Mouse (Mus musculus) embryonic facial prominence, embryonic 12.5 days (tissue): ENCODE measurements around the gene Hivep3. TPM values are rescaled to one million over a fixed set of nuclear protein-coding genes. Genes with fewer than 3 reads are reported as not detected.
A peak's percentile ranks its signal among the peaks of the same experiment; 100 is the strongest.

ENCODE experiments used
- ATAC-seq: fragments of 200-750 bp; cut with Nextera tagmentation; 2 replicates; pipeline ENCODE4 v1.8.0; 2017; ENCODE audit not compliant: insufficient number of reproducible peaks, insufficient read depth, low FRiP score, low TSS enrichment
- H3K27ac ChIP-seq: fragments of 300-500 bp; sonication (generic); 2 replicates; pipeline ENCODE4 v1.5.1; 2016; ENCODE audit warnings: mild to moderate bottlenecking
- H3K27me3 ChIP-seq: fragments of 300-500 bp; sonication (generic); 2 replicates; pipeline ENCODE4 v1.6.1; 2016; ENCODE audit warnings: mild to moderate bottlenecking, moderate library complexity
- H3K36me3 ChIP-seq: fragments of 300-500 bp; sonication (generic); 2 replicates; pipeline ENCODE4 v1.6.1; 2016; ENCODE audit warnings: mild to moderate bottlenecking
- H3K4me1 ChIP-seq: fragments of 300-500 bp; sonication (generic); 2 replicates; pipeline ENCODE4 v1.6.1; 2016
- H3K4me2 ChIP-seq: fragments of 300-500 bp; sonication (generic); replicated peaks from 2 replicates; pipeline ENCODE4 v1.6.1; 2016; ENCODE audit warnings: mild to moderate bottlenecking, moderate library complexity
- H3K4me3 ChIP-seq: fragments of 300-500 bp; sonication (generic); 2 replicates; pipeline ENCODE4 v1.5.1; 2016; ENCODE audit warnings: mild to moderate bottlenecking
- H3K9ac ChIP-seq: fragments of 300-500 bp; sonication (generic); 2 replicates; pipeline ENCODE4 v1.6.1; 2016; ENCODE audit warnings: mild to moderate bottlenecking, moderate library complexity
- H3K9me3 ChIP-seq: fragments of 300-500 bp; sonication (generic); 2 replicates; pipeline ENCODE4 v1.6.1; 2016; ENCODE audit warnings: mild to moderate bottlenecking, moderate library complexity
- WGBS: fragments of 180-500 bp; shearing (Covaris S2); methylation state at CpG from one replicate; pipeline ENCODE4 v1.1.7; 2016; 5-methylcytosine and 5-hydroxymethylcytosine counted together
- polyA plus RNA-seq: library from polyadenylated mRNA; unstranded; fragments of >200 nt; fragmentation: Nextera tagmentation; extraction: Ambion mirVana; gene quantifications from 2 replicates; pipeline ENCODE4 v1.2.1, GENCODE M21; 2016

The Hivep3 gene
- polyA plus RNA-seq, 1 experiment from 2014 or later, result 3.2 TPM

DNA sequence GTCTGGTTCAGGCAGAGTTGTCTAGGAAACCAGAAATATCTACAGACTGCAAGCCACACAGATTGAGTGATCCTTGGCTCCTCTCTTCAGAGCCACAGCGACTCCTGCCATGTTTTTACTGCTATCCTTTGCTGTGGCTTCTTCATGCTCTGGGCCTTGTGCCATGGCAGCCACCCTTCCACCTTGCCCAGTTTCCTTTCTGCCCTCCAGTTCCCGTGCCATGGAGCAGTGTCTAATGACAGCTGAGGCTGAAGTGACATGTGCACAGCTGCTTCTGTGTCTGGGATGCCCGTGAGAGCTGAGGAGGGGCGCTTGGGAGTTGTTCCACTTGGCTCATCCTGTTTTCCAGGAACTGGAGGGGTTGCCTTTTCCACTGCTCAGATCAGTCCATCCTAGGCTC lies 127.4 kb downstream of the Hivep3 start:
- no peak overlapping the region for H3K9ac ChIP-seq
- WGBS, result 64% methylated on average over 4 of the region's 4 CpGs
- no peaks in the 10 kb centered on the region for H3K27me3 ChIP-seq
- ATAC-seq, result no peak
- no peaks in the 10 kb centered on the region for H3K9me3 ChIP-seq
- no peaks in the 10 kb centered on the region for H3K36me3 ChIP-seq
- peaks cover 8% of the 10 kb centered on the region; the same call in 1 of the 2 replicates for H3K4me1 ChIP-seq
- no peak overlapping the region for H3K27ac ChIP-seq
- H3K4me2 ChIP-seq, result no peak overlapping the region
- H3K4me3 ChIP-seq, result no peak overlapping the region

DNA sequence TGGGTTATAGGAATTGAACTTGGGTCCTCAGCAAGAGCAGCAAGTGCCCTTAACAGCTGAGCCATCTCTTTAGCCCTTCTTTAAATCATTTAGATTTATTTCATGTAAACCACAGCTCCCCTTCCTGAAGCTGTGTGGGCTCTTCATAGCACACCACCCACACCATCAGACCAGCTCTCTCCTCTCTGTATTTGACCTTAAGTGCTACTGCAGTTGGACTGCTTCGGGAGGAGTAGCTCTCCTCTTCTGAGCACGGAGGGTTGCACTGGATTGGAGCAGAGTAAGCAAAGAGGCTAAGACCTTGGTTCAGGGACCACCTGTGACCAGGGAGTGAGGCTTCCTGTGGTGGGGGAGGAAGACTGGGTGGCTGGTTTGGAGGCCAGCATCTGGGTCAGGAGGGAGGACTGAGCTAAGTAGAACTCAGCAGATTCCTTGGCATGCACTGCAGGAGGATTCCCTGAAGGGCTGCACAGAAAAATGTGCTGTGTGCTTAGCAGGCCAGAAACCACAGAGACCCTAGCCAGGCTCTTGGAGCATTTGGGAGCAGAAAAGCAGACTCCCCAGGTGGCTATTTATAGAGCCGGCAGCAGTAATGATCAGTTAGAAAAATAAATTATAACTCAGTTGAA lies 132.4 kb downstream of the Hivep3 start:
- no peak overlapping the region for H3K4me2 ChIP-seq
- H3K4me1 ChIP-seq, result peaks cover 8% of the 10 kb centered on the region; the same call in 1 of the 2 replicates
- H3K9me3 ChIP-seq, result no peaks in the 10 kb centered on the region
- H3K9ac ChIP-seq, result no peak overlapping the region
- no peak overlapping the region for H3K4me3 ChIP-seq
- no peaks in the 10 kb centered on the region for H3K36me3 ChIP-seq
- H3K27me3 ChIP-seq, result no peaks in the 10 kb centered on the region
- no peak for ATAC-seq
- peak overlapping the region; percentile 23; the same call in 1 of the 2 replicates for H3K27ac ChIP-seq
- 54% methylated on average over 3 of the region's 3 CpGs for WGBS

DNA sequence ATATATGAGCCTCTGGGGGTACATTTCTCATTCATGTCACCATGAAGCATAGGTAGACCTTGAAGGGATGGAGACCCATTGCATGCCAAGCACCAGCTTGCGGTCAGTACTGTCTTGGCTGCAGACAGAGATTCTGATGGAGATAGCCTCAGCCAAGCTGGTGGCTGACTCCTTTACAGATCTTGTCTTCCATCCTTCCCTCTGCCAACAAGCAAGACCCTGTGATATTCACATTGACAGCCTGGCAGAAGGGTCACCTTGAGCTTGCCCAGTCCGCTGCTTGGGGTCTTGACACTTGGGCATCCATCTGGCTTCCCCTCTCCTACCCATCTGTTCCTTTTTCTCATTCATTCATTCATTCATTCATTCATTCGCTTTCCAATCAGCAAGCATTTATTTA lies 133.5 kb downstream of the Hivep3 start:
- Histone ChIP-seq H3K4me3 (no peak overlapping the region), H3K4me2 (no peak overlapping the region), H3K4me1 (no peaks in the 10 kb centered on the region), H3K9me3 (no peaks in the 10 kb centered on the region), H3K36me3 (no peaks in the 10 kb centered on the region), H3K27me3 (no peaks in the 10 kb centered on the region), H3K9ac (no peak overlapping the region), H3K27ac (no peak overlapping the region)
- no peak for ATAC-seq
- WGBS, result 93% methylated on average over 3 of the region's 3 CpGs

GRCm38 (mm10) chr4:119870411-119870810 lies 136.8 kb downstream of the Hivep3 start:
- ATAC-seq, result no peak
- H3K4me1 ChIP-seq, result no peaks in the 10 kb centered on the region
- no peaks in the 10 kb centered on the region for H3K36me3 ChIP-seq
- no peaks in the 10 kb centered on the region for H3K27me3 ChIP-seq
- no peaks in the 10 kb centered on the region for H3K9me3 ChIP-seq
- H3K9ac ChIP-seq, result no peak overlapping the region
- no peak overlapping the region for H3K4me3 ChIP-seq
- no peak overlapping the region for H3K4me2 ChIP-seq
- no peak overlapping the region for H3K27ac ChIP-seq
- WGBS, result 77% methylated on average over 6 of the region's 6 CpGs

GRCm38 (mm10) chr4:119871441-119871840 lies 137.9 kb downstream of the Hivep3 start:
- H3K36me3 ChIP-seq, result no peaks in the 10 kb centered on the region
- no peak overlapping the region for H3K9ac ChIP-seq
- no peak for ATAC-seq
- no peaks in the 10 kb centered on the region for H3K27me3 ChIP-seq
- no peak overlapping the region for H3K4me3 ChIP-seq
- no peak overlapping the region for H3K27ac ChIP-seq
- whole genome bisulfite sequencing, result 93% methylated on average over 2 of the region's 2 CpGs
- H3K4me2 ChIP-seq, result no peak overlapping the region
- no peaks in the 10 kb centered on the region for H3K9me3 ChIP-seq
- no peaks in the 10 kb centered on the region for H3K4me1 ChIP-seq

- no peaks in the 10 kb centered on the region for H3K9me3 ChIP-seq
- WGBS, result 85% methylated on average over 10 of the region's 10 CpGs
- H3K27ac ChIP-seq, result no peak overlapping the region
- H3K36me3 ChIP-seq, result no peaks in the 10 kb centered on the region
- no peaks in the 10 kb centered on the region for H3K4me1 ChIP-seq
- H3K4me2 ChIP-seq, result no peak overlapping the region
- no peak overlapping the region for H3K9ac ChIP-seq
- ATAC-seq, result no peak
- no peak overlapping the region for H3K4me3 ChIP-seq
- no peaks in the 10 kb centered on the region for H3K27me3 ChIP-seq
Measured at GRCm38 (mm10) chr4:119871861-119872582, 138.4 kb downstream of the Hivep3 start.

DNA sequence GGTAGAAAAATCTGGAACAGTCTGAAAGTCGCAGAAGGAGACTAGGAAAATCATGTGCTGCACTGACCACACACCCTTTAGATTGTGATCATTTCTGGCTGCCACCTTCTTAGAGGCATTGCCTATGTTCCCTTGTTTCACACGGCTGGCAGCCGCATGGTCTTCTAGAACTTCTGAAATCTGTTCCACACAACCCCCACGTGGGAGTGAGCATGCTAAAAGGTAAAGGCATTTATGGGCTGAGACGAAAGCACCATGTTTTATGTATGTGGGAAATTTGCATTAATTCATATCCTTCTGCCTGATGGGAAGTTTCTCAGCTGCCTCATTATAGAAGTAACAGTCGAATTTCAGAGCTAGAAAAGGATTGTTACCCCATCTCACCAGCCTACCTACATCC lies 140.4 kb downstream of the Hivep3 start:
- no peak for ATAC-seq
- 80% methylated on average over 6 of the region's 6 CpGs for WGBS
- H3K9ac ChIP-seq, result no peak overlapping the region
- no peak overlapping the region for H3K4me2 ChIP-seq
- H3K4me3 ChIP-seq, result no peak overlapping the region
- no peaks in the 10 kb centered on the region for H3K4me1 ChIP-seq
- H3K27me3 ChIP-seq, result no peaks in the 10 kb centered on the region
- no peaks in the 10 kb centered on the region for H3K9me3 ChIP-seq
- no peaks in the 10 kb centered on the region for H3K36me3 ChIP-seq
- no peak overlapping the region for H3K27ac ChIP-seq

DNA sequence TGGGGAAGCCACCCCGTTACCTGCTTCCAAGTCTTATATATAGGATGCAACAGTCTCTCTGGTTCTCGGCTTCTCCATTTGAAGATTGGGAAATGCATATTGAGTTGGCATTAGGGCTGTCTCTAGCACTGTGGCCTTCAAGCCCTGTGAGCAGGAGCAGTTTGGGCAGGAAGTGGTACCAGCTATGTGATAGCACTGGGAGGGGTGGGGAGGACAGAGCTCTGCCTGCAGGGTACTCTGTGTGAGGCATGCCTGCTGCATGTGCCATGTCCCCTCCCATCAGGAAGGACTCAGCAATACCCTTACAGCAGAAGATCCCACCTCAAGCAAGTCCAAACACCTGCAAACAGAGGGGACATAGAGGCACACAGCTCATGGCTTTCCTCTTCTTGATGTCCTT lies 142.0 kb downstream of the Hivep3 start:
- 87% methylated on average over 2 of the region's 2 CpGs for WGBS
- Histone ChIP-seq H3K4me3 (no peak overlapping the region), H3K9me3 (no peaks in the 10 kb centered on the region), H3K27me3 (no peaks in the 10 kb centered on the region), H3K9ac (no peak overlapping the region), H3K4me2 (no peak overlapping the region), H3K4me1 (no peaks in the 10 kb centered on the region), H3K36me3 (no peaks in the 10 kb centered on the region), H3K27ac (no peak overlapping the region)
- no peak for ATAC-seq

DNA sequence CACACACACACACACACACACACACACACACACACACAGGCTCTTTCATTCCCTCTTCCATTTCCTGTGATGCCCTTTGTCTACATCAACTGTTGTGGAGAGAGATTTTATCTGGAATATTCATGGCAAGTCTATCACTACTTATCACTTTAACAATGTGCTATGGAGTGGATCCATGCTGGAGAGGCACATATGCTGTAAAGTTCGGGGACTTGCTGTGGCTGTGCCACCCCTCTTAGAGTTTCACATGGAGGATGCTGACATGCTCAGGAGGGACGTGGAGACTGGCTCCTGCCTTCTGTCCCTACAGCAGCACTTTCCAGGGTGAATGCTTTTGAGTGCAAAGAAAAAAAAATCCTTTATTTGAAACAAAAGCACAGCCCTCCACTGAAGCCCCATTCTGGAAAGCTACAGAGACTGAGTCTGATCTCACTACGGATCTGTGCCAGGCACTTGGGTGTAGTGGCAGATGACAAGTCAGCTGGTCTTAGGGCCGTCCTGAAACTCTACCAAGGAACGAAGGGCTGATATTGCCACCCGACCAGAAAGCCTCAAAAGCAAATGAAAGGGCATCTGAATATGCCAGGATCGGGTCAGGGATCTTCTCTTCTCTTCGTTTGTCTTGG lies 143.1 kb downstream of the Hivep3 start:
- Histone ChIP-seq H3K36me3 (no peaks in the 10 kb centered on the region), H3K27ac (no peak overlapping the region), H3K4me2 (no peak overlapping the region), H3K9me3 (no peaks in the 10 kb centered on the region), H3K4me1 (no peaks in the 10 kb centered on the region), H3K4me3 (no peak overlapping the region), H3K9ac (no peak overlapping the region), H3K27me3 (no peaks in the 10 kb centered on the region)
- no peak for ATAC-seq
- WGBS, result 72% methylated on average over 8 of the region's 8 CpGs

DNA sequence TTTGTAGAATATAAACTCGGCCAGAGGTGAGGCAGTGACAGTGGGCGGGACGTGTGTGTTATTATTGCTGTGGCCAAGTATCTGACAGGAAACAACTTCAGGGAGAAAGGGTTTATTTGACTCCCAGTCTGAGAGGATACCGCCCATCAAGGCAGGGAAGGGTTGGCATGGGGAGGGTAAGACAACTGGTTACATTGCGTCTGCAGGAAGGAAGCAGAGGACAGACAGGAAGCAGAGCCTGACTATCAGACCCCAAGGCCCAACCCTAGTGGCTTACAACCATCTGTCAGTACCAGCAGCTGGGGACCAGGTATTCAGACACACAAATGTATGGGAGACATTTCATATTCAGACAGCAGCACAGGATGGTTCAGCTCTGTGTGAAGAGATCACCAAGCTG lies 144.6 kb downstream of the Hivep3 start:
- no peaks in the 10 kb centered on the region for H3K27me3 ChIP-seq
- H3K4me2 ChIP-seq, result no peak overlapping the region
- H3K4me1 ChIP-seq, result 0 out of 2 replicates have a peak, but pooled peaks cover 6% of the 10 kb centered on the region
- no peak overlapping the region for H3K27ac ChIP-seq
- H3K36me3 ChIP-seq, result no peaks in the 10 kb centered on the region
- H3K9ac ChIP-seq, result no peak overlapping the region
- H3K4me3 ChIP-seq, result no peak overlapping the region
- ATAC-seq, result no peak
- 77% methylated on average over 5 of the region's 5 CpGs for WGBS
- H3K9me3 ChIP-seq, result no peaks in the 10 kb centered on the region

DNA sequence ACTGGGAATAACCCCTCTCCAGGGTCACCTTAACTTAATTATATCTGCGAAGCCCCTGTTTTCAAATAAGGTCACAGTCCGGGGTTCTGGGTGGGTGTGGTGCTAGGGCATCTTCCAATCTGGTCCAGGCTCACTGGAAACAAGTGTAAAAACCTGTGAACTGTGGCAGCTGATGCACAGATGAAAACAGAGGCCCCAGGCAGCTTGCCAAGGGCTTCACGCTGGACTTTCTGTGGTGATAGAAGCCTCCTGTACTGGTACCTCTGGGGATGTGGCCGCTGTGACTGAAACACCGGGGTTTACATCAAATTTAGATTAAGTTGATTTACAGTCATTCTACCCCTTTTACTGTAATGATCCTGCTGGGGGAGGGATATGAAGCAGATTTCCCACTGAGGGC lies 146.1 kb downstream of the Hivep3 start:
- no peak overlapping the region for H3K4me2 ChIP-seq
- no peaks in the 10 kb centered on the region for H3K27me3 ChIP-seq
- H3K27ac ChIP-seq, result no peak overlapping the region
- 53% methylated on average over 5 of the region's 5 CpGs for WGBS
- H3K9me3 ChIP-seq, result no peaks in the 10 kb centered on the region
- no peak overlapping the region for H3K4me3 ChIP-seq
- H3K36me3 ChIP-seq, result no peaks in the 10 kb centered on the region
- H3K9ac ChIP-seq, result no peak overlapping the region
- ATAC-seq, result no peak
- H3K4me1 ChIP-seq, result 0 out of 2 replicates have a peak, but pooled peaks cover 6% of the 10 kb centered on the region

- H3K9me3 ChIP-seq, result no peaks in the 10 kb centered on the region
- H3K4me1 ChIP-seq, result 0 out of 2 replicates have a peak, but pooled peaks cover 6% of the 10 kb centered on the region
- no peak overlapping the region for H3K27ac ChIP-seq
- H3K36me3 ChIP-seq, result no peaks in the 10 kb centered on the region
- H3K4me3 ChIP-seq, result no peak overlapping the region
- no peak for ATAC-seq
- H3K9ac ChIP-seq, result no peak overlapping the region
- 87% methylated on average over 7 of the region's 7 CpGs for WGBS
- no peaks in the 10 kb centered on the region for H3K27me3 ChIP-seq
- H3K4me2 ChIP-seq, result no peak overlapping the region
Measured at GRCm38 (mm10) chr4:119880270-119880669, 146.7 kb downstream of the Hivep3 start.
